Mouse (Mus musculus) lung, adult 2 months (tissue): Measurements from ENCODE around the gene Tfap2a.

Experiments used
- CTCF ChIP-seq: fragments of 200-500 bp; IDR thresholded peaks from 2 replicates; pipeline ENCODE4 v1.5.1; 2011; ENCODE audit warnings: mild to moderate bottlenecking, low read length, control low read depth; ENCODE audit not compliant: insufficient read depth
- POLR2A ChIP-seq: fragments of 200-500 bp; IDR thresholded peaks from 2 replicates; pipeline ENCODE4 v1.6.1; 2011; ENCODE audit warnings: low read depth, mild to moderate bottlenecking, control low read depth, low read length, borderline replicate concordance; ENCODE audit errors: extremely low read depth

- TF ChIP-seq CTCF (no peak), POLR2A (no peak)
Measured at GRCm38 (mm10) chr13:40754091-40754490, 15.9 kb upstream of the Tfap2a start.
